Mouse (Mus musculus) frontal cortex, postnatal 10 days (tissue): ENCODE data around the gene Ahnak.
"Not testable (repeated sequence)": the region's sequence is repeated elsewhere in the genome, so short reads cannot be mapped to it uniquely, and the experiment has no call there.

Source experiments
- DNase-seq, 2 experiments: peaks; one replicate each; pipeline ENCODE4 v3.0.0; 2022; ENCODE audit warnings: low spot score in 2 of 2, mixed read lengths in 1 of 2

Gene Ahnak

GRCm38 (mm10) chr19:9040649-9041048, 51.6 kb downstream of the Ahnak start:
- no peak for DNase-seq

- no peak for DNase-seq
These were observed 52.0 kb downstream of the Ahnak start for GRCm38 (mm10) chr19:9041074-9041473.

- DNase-seq, result no peak
These were observed 54.0 kb downstream of the Ahnak start for GRCm38 (mm10) chr19:9043123-9043522.

- DNase-seq, result no peak
These were observed 55.2 kb downstream of the Ahnak start for GRCm38 (mm10) chr19:9044291-9044690.

- no peak for DNase-seq
These were observed 58.3 kb downstream of the Ahnak start for GRCm38 (mm10) chr19:9047207-9047945.

- DNase-seq, result no peak
These were observed 58.9 kb downstream of the Ahnak start for GRCm38 (mm10) chr19:9047946-9048387.

- no peak for DNase-seq
These were observed 60.0 kb downstream of the Ahnak start for GRCm38 (mm10) chr19:9048981-9049687.

- DNase-seq, result no peak
These were observed 61.5 kb downstream of the Ahnak start for GRCm38 (mm10) chr19:9050294-9051229.

- not testable (repeated sequence) for DNase-seq
These were observed 62.9 kb downstream of the Ahnak start for GRCm38 (mm10) chr19:9051985-9052384.

GRCm38 (mm10) chr19:9052803-9053431, 63.8 kb downstream of the Ahnak start:
- no peak for DNase-seq

- no peak for DNase-seq
These were observed 66.1 kb downstream of the Ahnak start for GRCm38 (mm10) chr19:9055153-9055552.

GRCm38 (mm10) chr19:9055703-9056355, 66.7 kb downstream of the Ahnak start:
- no peak for DNase-seq

GRCm38 (mm10) chr19:9057679-9058078, 68.6 kb downstream of the Ahnak start:
- no peak for DNase-seq

- no peak for DNase-seq
These were observed 69.3 kb downstream of the Ahnak start for GRCm38 (mm10) chr19:9058331-9058884.

- no peak for DNase-seq
These were observed 69.9 kb downstream of the Ahnak start for GRCm38 (mm10) chr19:9058944-9059343.

GRCm38 (mm10) chr19:9059391-9059790, 70.3 kb downstream of the Ahnak start:
- no peak for DNase-seq

- no peak for DNase-seq
These were observed 71.0 kb downstream of the Ahnak start for GRCm38 (mm10) chr19:9060103-9060502.

- DNase-seq, result no peak
These were observed 72.3 kb downstream of the Ahnak start for GRCm38 (mm10) chr19:9061221-9061893.

GRCm38 (mm10) chr19:9062822-9063221, 73.7 kb downstream of the Ahnak start:
- no peak for DNase-seq

- DNase-seq, result no peak
These were observed 74.7 kb downstream of the Ahnak start for GRCm38 (mm10) chr19:9063831-9064230.
